Mouse (Mus musculus): ENCODE data around the gene Gna14. TPM values are rescaled to one million over a fixed set of nuclear protein-coding genes. Genes with fewer than 3 reads are reported as not detected.

Gna14 gene
- polyA plus RNA-seq, 1 experiment from 2014 or later = 0.45 TPM

DNA sequence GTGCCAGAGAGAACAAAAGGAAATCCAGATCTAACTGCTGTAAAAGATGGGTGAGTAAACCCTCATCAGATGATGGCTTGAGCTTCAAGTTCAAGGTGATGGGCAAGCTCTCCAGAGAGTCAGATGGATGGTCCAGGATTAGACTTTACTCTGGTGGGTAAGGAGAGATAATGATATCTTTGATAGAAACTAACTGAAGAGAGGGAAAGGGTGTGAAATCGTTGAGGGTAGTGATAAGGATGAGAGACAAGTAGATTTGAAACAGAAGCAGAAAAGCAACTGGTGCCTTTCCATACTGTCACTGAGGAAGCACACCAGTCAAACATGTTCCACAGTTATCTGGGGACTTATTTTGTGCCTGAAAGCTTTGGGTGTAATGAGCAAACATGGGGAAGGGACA lies 56.9 kb downstream of the Gna14 start:
- H3K4me3 ChIP-seq = no peak overlapping the region
- H3K9me3 ChIP-seq = no peaks in the 10 kb centered on the region
- WGBS = 88% methylated on average over 1 of the region's 1 CpGs
- peaks cover 13% of the 10 kb centered on the region; the same call in 1 of the 2 replicates for H3K4me1 ChIP-seq (replicated peaks)
- no peaks in the 10 kb centered on the region for H3K27me3 ChIP-seq
- H3K4me2 ChIP-seq = no peak overlapping the region
- H3K27ac ChIP-seq (replicated peaks) = 0 out of 2 replicates have a peak overlapping the region, but pooled peaks have one; percentile 46
- no peaks in the 10 kb centered on the region for H3K36me3 ChIP-seq
- no peak overlapping the region for H3K9ac ChIP-seq
- ATAC-seq (ENCODE audit: low read depth) = no peak

DNA sequence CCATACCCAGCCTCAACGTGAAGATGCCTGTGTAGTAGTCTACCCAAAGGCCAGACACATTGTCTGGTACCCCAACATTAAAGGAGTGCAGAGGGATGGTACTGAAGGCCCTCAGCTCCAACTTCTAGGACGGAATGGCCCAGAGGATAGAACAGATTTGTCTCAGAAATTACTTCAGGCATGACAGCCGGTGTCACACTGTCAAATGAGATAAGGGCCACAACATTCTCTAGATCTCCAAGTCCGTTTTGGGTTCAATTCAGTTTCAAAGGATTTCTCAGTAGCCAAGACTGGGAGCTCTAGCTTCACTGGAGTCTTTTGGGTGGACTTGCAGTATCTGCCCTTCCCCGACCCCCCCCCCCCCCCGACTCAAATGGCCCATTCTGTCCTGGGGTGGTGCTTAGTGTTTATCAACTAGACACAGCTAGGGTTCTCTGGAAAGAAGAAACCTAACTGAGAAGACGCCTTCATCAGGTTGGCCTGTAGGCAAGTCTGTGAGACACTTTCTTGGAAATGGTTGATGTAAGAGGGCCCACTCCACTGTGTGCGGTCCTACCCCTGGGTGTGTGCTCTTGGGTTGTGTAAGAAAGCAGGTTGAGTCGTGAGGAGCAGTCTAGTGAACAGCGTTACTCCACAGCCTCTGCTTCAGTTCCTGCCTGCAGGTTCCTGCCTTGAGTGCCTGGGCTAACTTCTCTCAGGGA lies 59.4 kb downstream of the Gna14 start:
- WGBS = 92% methylated on average over 10 of the region's 10 CpGs
- no peak overlapping the region for H3K4me2 ChIP-seq
- no peak overlapping the region for H3K27ac ChIP-seq (replicated peaks)
- no peak overlapping the region for H3K9ac ChIP-seq
- H3K9me3 ChIP-seq = no peaks in the 10 kb centered on the region
- no peak overlapping the region for H3K4me3 ChIP-seq
- H3K4me1 ChIP-seq (replicated peaks) = peaks cover 13% of the 10 kb centered on the region; the same call in 1 of the 2 replicates
- no peak for ATAC-seq (ENCODE audit: low read depth)
- H3K36me3 ChIP-seq = no peaks in the 10 kb centered on the region
- H3K27me3 ChIP-seq = no peaks in the 10 kb centered on the region

DNA sequence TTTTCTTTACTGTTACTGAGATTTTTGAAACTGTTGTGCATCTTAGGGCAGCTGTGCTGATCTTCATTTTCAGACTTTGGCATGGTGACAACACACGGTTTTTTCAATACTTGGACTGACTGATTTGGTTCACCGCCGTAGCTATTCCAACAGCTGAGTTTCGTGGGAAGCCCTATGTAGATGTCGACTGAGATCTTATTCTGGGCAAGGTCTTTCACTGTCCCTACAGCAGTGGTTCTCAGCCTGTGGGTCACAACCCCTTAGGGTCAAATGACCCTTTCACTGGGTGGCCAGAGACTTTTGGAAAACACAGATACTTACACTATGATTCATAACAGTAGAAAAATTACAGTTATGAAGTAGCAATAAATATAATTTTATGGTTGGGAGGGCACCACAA lies 60.5 kb downstream of the Gna14 start:
- no peaks in the 10 kb centered on the region for H3K36me3 ChIP-seq
- peaks cover 11% of the 10 kb centered on the region; the same call in 1 of the 2 replicates for H3K4me1 ChIP-seq (replicated peaks)
- no peaks in the 10 kb centered on the region for H3K27me3 ChIP-seq
- ATAC-seq (ENCODE audit: low read depth) = no peak
- no peak overlapping the region for H3K27ac ChIP-seq (replicated peaks)
- no peak overlapping the region for H3K4me2 ChIP-seq
- 90% methylated on average over 5 of the region's 5 CpGs for WGBS
- no peaks in the 10 kb centered on the region for H3K9me3 ChIP-seq
- H3K4me3 ChIP-seq = no peak overlapping the region
- H3K9ac ChIP-seq = no peak overlapping the region

DNA sequence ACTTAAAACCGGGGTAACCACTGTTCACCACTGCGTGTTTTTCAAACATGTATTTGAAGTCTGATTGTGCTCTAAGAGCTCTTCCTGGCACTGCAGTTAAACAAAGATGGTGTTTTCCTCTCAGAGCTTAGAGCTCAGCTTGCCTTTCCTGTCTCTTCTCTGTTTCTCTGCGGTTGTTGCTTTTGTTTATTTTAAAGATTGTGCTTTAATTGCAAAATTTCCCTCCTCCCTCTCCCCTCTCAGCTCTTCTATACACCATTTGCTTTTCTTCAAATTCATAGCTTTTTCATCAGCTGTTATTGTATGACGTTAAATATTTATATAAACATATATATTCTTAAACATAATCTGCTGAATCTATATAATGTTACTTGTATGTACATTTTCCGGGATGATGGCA lies 66.5 kb downstream of the Gna14 start:
- peaks cover 15% of the 10 kb centered on the region for H3K4me1 ChIP-seq (replicated peaks)
- H3K9me3 ChIP-seq = no peaks in the 10 kb centered on the region
- H3K4me2 ChIP-seq = no peak overlapping the region
- 79% methylated on average over 5 of the region's 5 CpGs for WGBS
- H3K9ac ChIP-seq = no peak overlapping the region
- no peak overlapping the region for H3K4me3 ChIP-seq
- 0 out of 2 replicates have a peak, but pooled peaks cover 3% of the 10 kb centered on the region for H3K27me3 ChIP-seq
- no peaks in the 10 kb centered on the region for H3K36me3 ChIP-seq
- no peak for ATAC-seq (ENCODE audit: low read depth)
- H3K27ac ChIP-seq (replicated peaks) = no peak overlapping the region

DNA sequence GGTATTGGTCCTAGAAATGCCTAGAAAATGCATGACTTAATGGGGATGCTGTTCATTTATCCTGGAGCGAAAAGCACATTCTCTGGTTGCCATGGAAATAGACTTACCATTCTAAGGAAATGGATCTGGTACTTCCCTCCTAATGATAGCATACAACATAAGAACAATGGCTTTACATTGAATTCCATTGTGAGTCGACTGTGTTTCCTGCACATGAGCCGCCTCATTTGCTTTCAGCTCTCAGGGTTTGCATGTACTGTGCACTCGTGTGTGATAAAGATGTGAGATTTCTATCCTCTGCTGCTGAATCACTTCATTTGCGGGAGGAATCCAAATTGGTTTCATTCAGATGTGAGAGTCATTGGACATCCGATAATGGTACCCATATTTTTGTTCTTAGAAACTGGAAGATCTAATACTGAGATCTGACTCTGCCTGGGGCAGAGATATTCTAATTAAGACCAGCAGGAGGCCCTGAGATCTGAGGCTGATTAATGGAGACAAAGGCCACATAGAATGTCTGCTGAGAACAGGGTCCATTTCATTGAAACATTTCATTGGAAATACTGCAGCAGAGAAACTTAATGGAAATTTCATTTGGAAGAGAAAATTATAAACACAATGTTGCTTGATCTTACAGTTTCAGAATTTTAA lies 71.3 kb downstream of the Gna14 start:
- no peak overlapping the region for H3K4me2 ChIP-seq
- peak overlapping the region; percentile 77 for H3K27ac ChIP-seq (replicated peaks)
- WGBS = 19% methylated on average over 6 of the region's 6 CpGs

DNA sequence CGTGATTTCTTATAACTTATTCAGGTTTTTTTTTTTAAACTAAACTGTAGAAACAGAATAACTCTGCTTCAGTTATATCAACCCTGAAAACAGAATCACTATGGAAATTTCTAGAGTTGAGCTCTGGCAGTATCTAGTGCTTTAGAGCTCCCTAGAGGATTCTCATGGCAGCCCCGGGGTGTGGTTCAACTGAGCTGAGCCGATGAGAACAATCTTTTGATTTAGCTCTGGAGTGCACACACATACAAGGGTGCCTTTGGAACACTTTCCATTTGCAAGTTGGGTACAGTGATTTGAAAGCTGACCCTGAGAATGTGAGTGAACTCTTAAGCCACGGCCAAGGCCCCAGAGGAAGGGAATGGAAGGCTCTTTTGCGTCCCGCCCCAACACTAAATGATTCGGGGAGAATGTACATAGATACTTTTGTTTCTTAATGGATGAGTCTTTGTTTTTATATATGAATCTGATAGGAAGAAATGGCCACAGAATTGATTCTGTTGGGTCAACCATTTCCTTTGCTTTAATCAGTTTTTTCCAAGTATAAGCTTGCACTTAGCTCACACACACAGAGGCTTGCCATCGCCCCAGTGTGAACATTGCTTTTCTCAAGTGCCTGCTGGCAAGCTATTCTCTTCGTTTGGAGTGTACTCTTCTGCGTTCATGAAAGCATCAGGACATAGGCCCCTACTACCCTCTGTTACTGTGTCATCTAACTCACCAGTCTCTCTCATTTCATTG lies 75.0 kb downstream of the Gna14 start:
- 80% methylated on average over 10 of the region's 10 CpGs for WGBS

More for the DNA sequence above, 71.3 kb downstream of the Gna14 start:
- Histone ChIP-seq H3K27me3 (0 out of 2 replicates have a peak, but pooled peaks cover 3% of the 10 kb centered on the region), H3K4me3 (no peak overlapping the region), H3K9me3 (peaks cover 3% of the 10 kb centered on the region; the same call in 1 of the 2 replicates), H3K36me3 (no peaks in the 10 kb centered on the region), H3K9ac (no peak overlapping the region), H3K4me1 (replicated peaks) (peaks cover 19% of the 10 kb centered on the region)
- peak; percentile 91 for ATAC-seq (ENCODE audit: low read depth)

DNA sequence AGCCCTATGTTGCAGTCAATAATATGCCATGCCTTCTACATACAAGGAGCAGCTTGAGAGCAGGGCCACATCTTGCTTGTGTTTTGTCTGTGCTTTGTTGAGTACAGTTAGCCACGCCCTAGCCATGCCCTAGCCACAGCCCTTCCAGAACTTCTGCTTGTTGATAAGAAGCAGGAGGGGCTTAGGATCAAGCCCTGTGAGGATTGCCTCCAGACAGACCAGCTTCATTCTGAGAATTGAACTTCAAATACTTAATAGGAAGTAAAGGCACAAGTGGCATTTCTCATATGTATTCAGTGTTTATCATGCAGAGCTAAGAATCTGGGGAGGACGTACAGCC lies 75.5 kb downstream of the Gna14 start:
- Histone ChIP-seq H3K27me3 (no peaks in the 10 kb centered on the region; the same call in 1 of the 2 replicates), H3K4me3 (no peak overlapping the region), H3K4me1 (replicated peaks) (peaks cover 13% of the 10 kb centered on the region), H3K27ac (replicated peaks) (no peak overlapping the region), H3K9me3 (peaks cover 3% of the 10 kb centered on the region; the same call in 1 of the 2 replicates), H3K4me2 (no peak overlapping the region), H3K36me3 (no peaks in the 10 kb centered on the region), H3K9ac (no peak overlapping the region)
- WGBS = 81% methylated on average over 2 of the region's 2 CpGs
- ATAC-seq (ENCODE audit: low read depth) = no peak

More for the DNA sequence above, 75.0 kb downstream of the Gna14 start:
- Histone ChIP-seq H3K4me2 (no peak overlapping the region), H3K4me1 (replicated peaks) (peaks cover 19% of the 10 kb centered on the region), H3K4me3 (no peak overlapping the region), H3K27ac (replicated peaks) (no peak overlapping the region), H3K9ac (no peak overlapping the region), H3K9me3 (peaks cover 3% of the 10 kb centered on the region; the same call in 1 of the 2 replicates), H3K36me3 (no peaks in the 10 kb centered on the region), H3K27me3 (no peaks in the 10 kb centered on the region; the same call in 1 of the 2 replicates)
- ATAC-seq (ENCODE audit: low read depth) = no peak

DNA sequence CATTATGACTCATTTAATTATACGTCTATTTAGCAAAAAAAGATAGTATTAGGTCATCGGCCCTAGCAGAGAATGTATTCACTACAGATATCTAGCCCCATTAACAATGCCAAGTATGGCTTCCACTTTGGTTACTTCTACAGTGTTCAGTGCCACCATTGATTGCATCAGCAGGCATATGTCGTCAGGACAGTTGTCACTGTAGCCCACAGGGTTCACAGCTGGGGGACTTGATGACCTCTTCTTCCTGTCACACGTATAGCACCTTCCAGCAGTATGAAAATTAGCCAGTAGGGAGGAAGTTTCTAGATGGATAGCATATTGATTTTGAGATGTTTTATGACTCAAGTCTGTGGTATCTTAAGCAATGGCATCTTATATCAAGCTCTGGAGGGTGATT lies 78.6 kb downstream of the Gna14 start:
- H3K4me1 ChIP-seq (replicated peaks) = no peaks in the 10 kb centered on the region
- no peak overlapping the region for H3K9ac ChIP-seq
- no peaks in the 10 kb centered on the region for H3K9me3 ChIP-seq
- no peaks in the 10 kb centered on the region for H3K36me3 ChIP-seq
- no peaks in the 10 kb centered on the region; the same call in 1 of the 2 replicates for H3K27me3 ChIP-seq
- WGBS = 78% methylated on average over 4 of the region's 4 CpGs
- H3K4me2 ChIP-seq = no peak overlapping the region
- no peak for ATAC-seq (ENCODE audit: low read depth)
- H3K4me3 ChIP-seq = no peak overlapping the region
- no peak overlapping the region for H3K27ac ChIP-seq (replicated peaks)

DNA sequence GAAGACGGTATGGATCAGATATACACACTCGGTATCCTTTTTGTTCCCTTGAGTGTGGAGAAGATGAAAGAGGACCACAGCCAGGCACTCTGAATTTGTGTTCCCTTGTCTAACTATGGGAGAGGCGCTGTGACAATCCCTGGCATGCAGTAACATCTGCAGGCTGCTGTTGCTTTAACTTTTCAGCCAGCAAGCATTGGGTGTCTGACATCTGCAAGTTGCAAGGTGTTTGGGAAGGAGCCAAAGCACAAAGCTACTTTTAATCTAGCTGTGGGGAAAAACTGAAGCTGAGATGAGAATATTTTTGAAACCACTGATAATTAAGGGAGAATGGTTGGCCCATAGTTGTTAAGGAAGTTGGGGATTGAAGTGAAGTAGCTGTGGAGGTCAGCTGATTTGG lies 83.0 kb downstream of the Gna14 start:
- H3K4me3 ChIP-seq = no peak overlapping the region
- H3K27me3 ChIP-seq = no peaks in the 10 kb centered on the region
- no peaks in the 10 kb centered on the region for H3K9me3 ChIP-seq
- no peak overlapping the region for H3K27ac ChIP-seq (replicated peaks)
- no peaks in the 10 kb centered on the region for H3K36me3 ChIP-seq
- H3K4me1 ChIP-seq (replicated peaks) = no peaks in the 10 kb centered on the region
- WGBS = 87% methylated on average over 3 of the region's 3 CpGs
- no peak overlapping the region for H3K4me2 ChIP-seq
- no peak overlapping the region for H3K9ac ChIP-seq
- ATAC-seq (ENCODE audit: low read depth) = no peak

DNA sequence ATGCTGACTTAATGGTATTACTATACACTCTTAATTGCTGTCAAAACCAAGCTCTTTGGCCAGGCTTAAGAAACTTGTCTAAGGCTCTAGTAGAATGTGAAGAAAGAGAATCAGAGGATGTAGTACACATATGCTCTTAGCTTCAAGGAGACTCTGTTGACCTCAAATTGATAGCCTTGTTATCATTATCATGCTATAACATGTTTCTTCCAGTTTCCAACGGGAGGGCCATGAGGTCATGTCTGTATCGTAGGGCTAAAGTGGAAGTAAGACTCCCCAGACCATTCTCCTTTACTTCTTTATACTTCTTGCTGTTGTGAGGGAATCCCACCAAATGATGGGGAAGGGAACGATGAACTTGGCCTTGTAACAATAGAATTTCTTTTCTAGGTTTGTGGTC lies 85.0 kb downstream of the Gna14 start:
- H3K4me2 ChIP-seq = no peak overlapping the region
- no peak overlapping the region for H3K4me3 ChIP-seq
- no peak overlapping the region for H3K27ac ChIP-seq (replicated peaks)
- H3K36me3 ChIP-seq = no peaks in the 10 kb centered on the region
- no peak for ATAC-seq (ENCODE audit: low read depth)
- H3K4me1 ChIP-seq (replicated peaks) = no peaks in the 10 kb centered on the region
- H3K9ac ChIP-seq = no peak overlapping the region
- H3K9me3 ChIP-seq = no peaks in the 10 kb centered on the region
- 89% methylated on average over 3 of the region's 3 CpGs for WGBS
- H3K27me3 ChIP-seq = no peaks in the 10 kb centered on the region

DNA sequence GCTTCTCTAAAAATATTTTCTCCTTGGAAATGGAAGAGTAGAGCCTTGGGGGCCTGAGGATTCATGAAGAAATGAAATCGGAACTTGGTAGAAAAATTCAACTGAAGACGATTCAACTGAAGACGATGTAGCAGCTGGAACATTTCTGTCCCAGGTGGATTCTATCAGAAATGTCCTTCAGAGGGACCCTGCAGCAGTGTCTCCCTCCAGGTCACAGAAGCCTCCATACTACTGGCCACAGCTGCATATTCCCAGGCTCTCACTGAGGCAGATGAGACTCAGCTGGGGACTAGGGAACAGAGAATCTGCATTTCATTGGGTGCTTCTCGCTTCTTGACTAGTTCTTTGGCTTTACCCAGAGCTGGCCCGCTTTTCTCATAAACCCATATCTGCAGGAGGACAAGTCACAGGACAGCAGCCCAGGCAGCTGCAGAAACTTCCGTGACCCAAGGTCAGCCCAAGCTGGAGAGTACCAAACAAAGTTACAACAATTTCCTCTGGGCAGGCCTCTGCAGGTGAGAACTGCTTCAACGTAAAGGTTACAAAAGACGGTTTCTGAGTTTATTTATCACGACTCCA lies 90.8 kb downstream of the Gna14 start:
- ATAC-seq (ENCODE audit: low read depth) = no peak
- no peaks in the 10 kb centered on the region for H3K4me1 ChIP-seq (replicated peaks)
- no peaks in the 10 kb centered on the region for H3K36me3 ChIP-seq
- no peak overlapping the region for H3K9ac ChIP-seq
- H3K27me3 ChIP-seq = no peaks in the 10 kb centered on the region
- H3K4me3 ChIP-seq = no peak overlapping the region
- H3K27ac ChIP-seq (replicated peaks) = no peak overlapping the region
- 91% methylated on average over 9 of the region's 9 CpGs for WGBS
- H3K4me2 ChIP-seq = no peak overlapping the region
- H3K9me3 ChIP-seq = no peaks in the 10 kb centered on the region

DNA sequence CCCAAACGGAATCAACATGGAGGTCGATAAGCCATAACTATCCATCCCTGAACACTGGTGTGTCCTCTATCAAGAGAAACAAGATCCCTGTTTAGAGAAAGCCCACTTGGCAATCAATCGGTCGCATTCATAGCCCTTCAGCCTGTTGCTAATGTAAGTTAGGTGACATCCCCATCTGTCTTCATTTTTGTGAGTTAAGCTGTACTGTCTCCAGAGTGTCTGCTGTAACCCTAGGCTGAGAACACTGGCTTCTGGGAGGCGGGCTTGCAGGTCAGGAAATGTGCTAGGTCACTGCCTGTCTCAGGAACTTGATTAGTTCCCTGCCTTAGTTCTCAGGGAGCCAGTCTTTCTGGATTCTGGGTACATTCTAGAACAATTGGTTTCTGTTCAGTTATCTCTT lies 91.5 kb downstream of the Gna14 start:
- no peak for ATAC-seq (ENCODE audit: low read depth)
- H3K4me3 ChIP-seq = no peak overlapping the region
- H3K9ac ChIP-seq = no peak overlapping the region
- H3K27me3 ChIP-seq = no peaks in the 10 kb centered on the region
- WGBS = 86% methylated on average over 5 of the region's 5 CpGs
- no peaks in the 10 kb centered on the region for H3K36me3 ChIP-seq
- H3K4me1 ChIP-seq (replicated peaks) = no peaks in the 10 kb centered on the region
- no peak overlapping the region for H3K27ac ChIP-seq (replicated peaks)
- no peak overlapping the region for H3K4me2 ChIP-seq
- no peaks in the 10 kb centered on the region for H3K9me3 ChIP-seq

Measured in neural tube, embryonic 13.5 days (tissue).